Mouse (Mus musculus): ENCODE results near the gene Uevld. TPM values are rescaled to one million over a fixed set of nuclear protein-coding genes. Genes with fewer than 3 reads are reported as not detected.

Uevld gene
- polyA plus RNA-seq, 1 experiment: not detected

- TF ChIP-seq POLR2A (IDR thresholded peaks at IDR 0.05; ENCODE audit: insufficient read depth, low read depth, low read length) (no peak), CTCF (IDR thresholded peaks at IDR 0.05; ENCODE audit: insufficient read depth, low read depth, low read length) (no peak)
- H3K4me1 ChIP-seq (ENCODE audit: control insufficient read depth, insufficient read depth, low read length): peaks cover 3% of the 10 kb centered on the region
- no peak within 1 kb of the TSS for H3K4me3 ChIP-seq (ENCODE audit: insufficient read depth, low read depth, low read length)
- WGBS: 96% methylated on average over 3 of the region's 3 CpGs
- no peak within 1 kb of the TSS for H3K27ac ChIP-seq (ENCODE audit: insufficient read depth, low read depth, low read length)
Measured at GRCm38 (mm10) chr7:46983280-46983679, 25.0 kb upstream of the Uevld start, which contains the start of gene Gm9999. Gene Gm9999, plus strand, starts transcription at chr7:46983580.

DNA sequence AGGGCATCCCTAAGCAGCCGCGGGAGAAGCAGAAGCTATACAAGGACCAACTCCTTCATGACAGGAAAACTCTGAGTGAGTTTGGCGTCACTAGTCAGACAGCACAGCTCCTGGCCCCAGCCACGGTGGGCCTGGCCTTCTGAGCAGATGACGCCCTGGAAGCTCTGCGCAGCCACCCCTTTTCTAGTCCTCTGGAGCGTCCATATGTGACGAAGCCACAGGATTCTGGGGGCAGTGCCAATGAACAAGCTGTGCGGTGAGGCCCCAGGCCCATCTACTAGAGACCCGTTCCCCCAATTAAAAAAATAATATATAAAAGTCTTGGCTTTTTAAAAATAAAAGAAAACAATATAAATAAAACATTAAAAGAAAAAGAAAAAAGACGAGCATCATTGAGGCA, 17.1 kb upstream of the Uevld start:
- H3K4me1 ChIP-seq (ENCODE audit: control insufficient read depth, insufficient read depth, low read length): no peaks in the 10 kb centered on the region
- no peak overlapping the region for H3K27ac ChIP-seq (ENCODE audit: insufficient read depth, low read depth, low read length)
- TF ChIP-seq CTCF (IDR thresholded peaks at IDR 0.05; ENCODE audit: insufficient read depth, low read depth, low read length) (no peak), POLR2A (IDR thresholded peaks at IDR 0.05; ENCODE audit: insufficient read depth, low read depth, low read length) (no peak)
- H3K4me3 ChIP-seq (ENCODE audit: insufficient read depth, low read depth, low read length): no peak overlapping the region
- 89% methylated on average over 11 of the region's 11 CpGs for WGBS

GRCm38 (mm10) chr7:46974648-46975047, 16.3 kb upstream of the Uevld start:
- Histone ChIP-seq H3K27ac (ENCODE audit: insufficient read depth, low read depth, low read length) (no peak overlapping the region), H3K4me3 (ENCODE audit: insufficient read depth, low read depth, low read length) (no peak overlapping the region), H3K4me1 (ENCODE audit: control insufficient read depth, insufficient read depth, low read length) (no peaks in the 10 kb centered on the region)
- TF ChIP-seq CTCF (IDR thresholded peaks at IDR 0.05; ENCODE audit: insufficient read depth, low read depth, low read length) (no peak), POLR2A (IDR thresholded peaks at IDR 0.05; ENCODE audit: insufficient read depth, low read depth, low read length) (no peak)
- WGBS: 99% methylated on average over 4 of the region's 4 CpGs

GRCm38 (mm10) chr7:46969898-46970297, 11.6 kb upstream of the Uevld start:
- no peak overlapping the region for H3K4me3 ChIP-seq (ENCODE audit: insufficient read depth, low read depth, low read length)
- 90% methylated on average over 4 of the region's 4 CpGs for WGBS
- H3K27ac ChIP-seq (ENCODE audit: insufficient read depth, low read depth, low read length): no peak overlapping the region
- H3K4me1 ChIP-seq (ENCODE audit: control insufficient read depth, insufficient read depth, low read length): no peaks in the 10 kb centered on the region
- no peak for TF ChIP-seq POLR2A (IDR thresholded peaks at IDR 0.05; ENCODE audit: insufficient read depth, low read depth, low read length)
- TF ChIP-seq CTCF (IDR thresholded peaks at IDR 0.05; ENCODE audit: insufficient read depth, low read depth, low read length): no peak

- TF ChIP-seq CTCF (IDR thresholded peaks at IDR 0.05; ENCODE audit: insufficient read depth, low read depth, low read length) (no peak), POLR2A (IDR thresholded peaks at IDR 0.05; ENCODE audit: insufficient read depth, low read depth, low read length) (no peak)
- no peak overlapping the region for H3K4me3 ChIP-seq (ENCODE audit: insufficient read depth, low read depth, low read length)
Measured at GRCm38 (mm10) chr7:46964070-46964469, 5.7 kb upstream of the Uevld start.

GRCm38 (mm10) chr7:46962806-46963618, 4.7 kb upstream of the Uevld start:
- H3K4me1 ChIP-seq (ENCODE audit: control insufficient read depth, insufficient read depth, low read length): peaks cover 2% of the 10 kb centered on the region; the same call in 1 of the 2 replicates
- TF ChIP-seq CTCF (IDR thresholded peaks at IDR 0.05; ENCODE audit: insufficient read depth, low read depth, low read length) (0 out of 2 replicates have a peak, but pooled peaks have one; percentile 24), POLR2A (IDR thresholded peaks at IDR 0.05; ENCODE audit: insufficient read depth, low read depth, low read length) (no peak)
- no peak overlapping the region for H3K4me3 ChIP-seq (ENCODE audit: insufficient read depth, low read depth, low read length)
- WGBS: under 1% methylated on average over 9 of the region's 9 CpGs
- H3K27ac ChIP-seq (ENCODE audit: insufficient read depth, low read depth, low read length): no peak overlapping the region

More at GRCm38 (mm10) chr7:46964070-46964469, 5.7 kb upstream of the Uevld start:
- H3K4me1 ChIP-seq (ENCODE audit: control insufficient read depth, insufficient read depth, low read length): no peaks in the 10 kb centered on the region
- WGBS: 91% methylated on average over 7 of the region's 7 CpGs
- H3K27ac ChIP-seq (ENCODE audit: insufficient read depth, low read depth, low read length): no peak overlapping the region

DNA sequence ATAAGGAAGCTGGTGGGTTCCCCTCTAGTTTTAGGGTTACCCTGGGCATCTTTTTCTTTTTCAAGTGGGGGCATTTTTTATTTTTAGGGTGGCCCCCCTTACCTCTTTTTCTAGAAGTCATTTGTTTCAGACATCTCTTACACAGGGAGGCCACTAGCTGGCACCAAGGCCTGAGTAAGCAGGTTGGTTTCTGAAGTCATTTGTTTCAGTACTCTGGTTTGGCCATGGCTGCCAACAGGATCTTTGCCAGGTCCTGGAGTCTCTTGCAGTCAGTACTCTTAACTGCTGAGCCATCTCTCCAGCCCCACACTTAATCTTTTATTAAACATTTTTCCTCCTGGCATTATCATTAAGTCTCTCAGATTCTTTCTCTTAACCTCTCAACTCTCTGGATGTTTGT, 3.8 kb upstream of the Uevld start:
- TF ChIP-seq CTCF (IDR thresholded peaks at IDR 0.05; ENCODE audit: insufficient read depth, low read depth, low read length) (no peak), POLR2A (IDR thresholded peaks at IDR 0.05; ENCODE audit: insufficient read depth, low read depth, low read length) (no peak)
- Histone ChIP-seq H3K4me1 (ENCODE audit: control insufficient read depth, insufficient read depth, low read length) (peaks cover 4% of the 10 kb centered on the region; the same call in 1 of the 2 replicates), H3K27ac (ENCODE audit: insufficient read depth, low read depth, low read length) (no peak overlapping the region), H3K4me3 (ENCODE audit: insufficient read depth, low read depth, low read length) (no peak overlapping the region)

GRCm38 (mm10) chr7:46960991-46961390, 2.7 kb upstream of the Uevld start:
- peaks cover 4% of the 10 kb centered on the region; the same call in 1 of the 2 replicates for H3K4me1 ChIP-seq (ENCODE audit: control insufficient read depth, insufficient read depth, low read length)
- no peak for TF ChIP-seq CTCF (IDR thresholded peaks at IDR 0.05; ENCODE audit: insufficient read depth, low read depth, low read length)
- no peak for TF ChIP-seq POLR2A (IDR thresholded peaks at IDR 0.05; ENCODE audit: insufficient read depth, low read depth, low read length)
- 69% methylated on average over 3 of the region's 3 CpGs for WGBS
- H3K27ac ChIP-seq (ENCODE audit: insufficient read depth, low read depth, low read length): no peak overlapping the region
- H3K4me3 ChIP-seq (ENCODE audit: insufficient read depth, low read depth, low read length): no peak overlapping the region

DNA sequence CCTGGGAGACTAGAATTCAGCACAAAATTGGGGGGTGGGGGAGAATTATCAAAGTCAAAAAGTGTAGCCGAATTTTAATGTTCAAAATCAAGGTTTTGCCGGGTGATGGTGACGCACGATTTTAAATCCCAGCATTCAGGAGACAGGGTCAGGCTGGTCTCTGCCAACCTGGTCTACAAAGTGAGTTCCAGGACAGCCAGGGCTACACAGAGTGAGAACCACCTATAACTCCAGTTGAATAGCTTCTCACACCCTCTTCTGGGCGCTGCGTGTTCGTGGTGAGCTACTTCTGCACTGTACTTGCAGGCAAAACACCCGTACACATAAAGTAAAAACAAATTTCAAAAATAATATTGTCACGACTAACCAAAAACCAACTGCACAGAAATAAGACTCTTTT, 526 bp upstream of the Uevld start:
- TF ChIP-seq CTCF (IDR thresholded peaks at IDR 0.05; ENCODE audit: insufficient read depth, low read depth, low read length) (no peak), POLR2A (IDR thresholded peaks at IDR 0.05; ENCODE audit: insufficient read depth, low read depth, low read length) (no peak)
- 10% methylated on average over 9 of the region's 9 CpGs for WGBS
- H3K4me3 ChIP-seq (ENCODE audit: insufficient read depth, low read depth, low read length): peak overlapping the region; percentile 52
- peaks cover 4% of the 10 kb centered on the region; the same call in 1 of the 2 replicates for H3K4me1 ChIP-seq (ENCODE audit: control insufficient read depth, insufficient read depth, low read length)
- H3K27ac ChIP-seq (ENCODE audit: insufficient read depth, low read depth, low read length): no peak overlapping the region

Measured in olfactory bulb, adult 2 months (tissue).